Mouse (Mus musculus) olfactory bulb, adult 2 months (tissue): ENCODE data around the gene Nup35. TPM values are rescaled to one million over a fixed set of nuclear protein-coding genes. Genes with fewer than 3 reads are reported as not detected.
A peak's percentile ranks its signal among the peaks of the same experiment; 100 is the strongest.

Experiments used
- H3K27ac ChIP-seq: fragments of 200-500 bp; 2 replicates; pipeline ENCODE4 v1.5.1; 2012; ENCODE audit warnings: low read depth, low read length; ENCODE audit not compliant: insufficient read depth
- H3K4me1 ChIP-seq: fragments of 200-500 bp; 2 replicates; pipeline ENCODE4 v1.6.1; 2012; ENCODE audit warnings: low read length; ENCODE audit not compliant: control insufficient read depth, insufficient read depth
- H3K4me3 ChIP-seq: fragments of 200-500 bp; 2 replicates; pipeline ENCODE4 v1.5.1; 2012; ENCODE audit warnings: mild to moderate bottlenecking, low read depth, low read length, moderate library complexity; ENCODE audit not compliant: insufficient read depth
- CTCF ChIP-seq: fragments of 200-500 bp; IDR thresholded peaks from 2 replicates; pipeline ENCODE4 v1.5.1; 2012; ENCODE audit warnings: low read depth, mild to moderate bottlenecking, low read length, moderate library complexity; ENCODE audit not compliant: insufficient read depth
- POLR2A ChIP-seq: fragments of 200-500 bp; IDR thresholded peaks from 2 replicates; pipeline ENCODE4 v1.6.1; 2012; ENCODE audit warnings: mild to moderate bottlenecking, low read depth, low read length, moderate library complexity; ENCODE audit not compliant: insufficient read depth
- WGBS: fragments of 180-500 bp; shearing (Covaris S2); methylation state at CpG from one replicate; pipeline ENCODE4 v1.1.7; 2018; 5-methylcytosine and 5-hydroxymethylcytosine counted together
- polyA plus RNA-seq: library from polyadenylated mRNA; stranded (reverse); fragments of >200 nt; gene quantifications from 2 replicates; pipeline ENCODE4 v1.2.4, GENCODE M21; 2012; ENCODE audit warnings: low replicate concordance; ENCODE audit not compliant: missing spikeins, insufficient read depth, insufficient read length

Nup35 gene
- polyA plus RNA-seq, 1 experiment: not detected

GRCm38 (mm10) chr2:80594215-80594918, 22.7 kb upstream of the Nup35 start:
- Histone ChIP-seq H3K4me3 (no peak overlapping the region), H3K4me1 (peaks cover 2% of the 10 kb centered on the region; the same call in 1 of the 2 replicates), H3K27ac (peak overlapping the region; percentile 45)
- no peak for TF ChIP-seq CTCF
- no peak for TF ChIP-seq POLR2A
- WGBS: 55% methylated on average over 4 of the region's 4 CpGs

- H3K27ac ChIP-seq: no peak overlapping the region
- WGBS: 49% methylated on average over 5 of the region's 5 CpGs
- no peak overlapping the region for H3K4me3 ChIP-seq
- TF ChIP-seq POLR2A (no peak), CTCF (no peak)
- peaks cover 2% of the 10 kb centered on the region; the same call in 1 of the 2 replicates for H3K4me1 ChIP-seq
These were observed 20.1 kb upstream of the Nup35 start for GRCm38 (mm10) chr2:80596960-80597359.

- Histone ChIP-seq H3K4me1 (peaks cover under 1% of the 10 kb centered on the region; the same call in 1 of the 2 replicates), H3K4me3 (no peak overlapping the region), H3K27ac (no peak overlapping the region)
- WGBS: 54% methylated on average over 3 of the region's 3 CpGs
- TF ChIP-seq CTCF (no peak), POLR2A (no peak)
These were observed 17.2 kb upstream of the Nup35 start for GRCm38 (mm10) chr2:80599850-80600249.

GRCm38 (mm10) chr2:80600611-80601010, 16.4 kb upstream of the Nup35 start:
- TF ChIP-seq POLR2A (no peak), CTCF (no peak)
- no peaks in the 10 kb centered on the region; the same call in 1 of the 2 replicates for H3K4me1 ChIP-seq
- peak overlapping the region; percentile 57; the same call in 1 of the 2 replicates for H3K27ac ChIP-seq
- H3K4me3 ChIP-seq: no peak overlapping the region

- TF ChIP-seq CTCF: no peak
- no peak for TF ChIP-seq POLR2A
- no peak overlapping the region for H3K4me3 ChIP-seq
- H3K4me1 ChIP-seq: no peaks in the 10 kb centered on the region; the same call in 1 of the 2 replicates
- 97% methylated on average over 13 of the region's 13 CpGs for WGBS
- H3K27ac ChIP-seq: no peak overlapping the region
These were observed 14.3 kb upstream of the Nup35 start for GRCm38 (mm10) chr2:80602756-80603155.

- TF ChIP-seq CTCF (no peak), POLR2A (no peak)
- WGBS: 84% methylated on average over 19 of the region's 19 CpGs
- no peaks in the 10 kb centered on the region; the same call in 1 of the 2 replicates for H3K4me1 ChIP-seq
- H3K4me3 ChIP-seq: no peak overlapping the region
- H3K27ac ChIP-seq: no peak overlapping the region
These were observed 13.1 kb upstream of the Nup35 start for GRCm38 (mm10) chr2:80603771-80604426.

- Histone ChIP-seq H3K27ac (no peak overlapping the region), H3K4me1 (no peaks in the 10 kb centered on the region), H3K4me3 (no peak overlapping the region)
- TF ChIP-seq POLR2A (no peak), CTCF (no peak)
- WGBS: 40% methylated on average over 1 of the region's 1 CpGs
These were observed 4.8 kb upstream of the Nup35 start for GRCm38 (mm10) chr2:80612286-80612685.

- TF ChIP-seq CTCF (no peak), POLR2A (no peak)
- Histone ChIP-seq H3K4me1 (peaks cover 1% of the 10 kb centered on the region; the same call in 1 of the 2 replicates), H3K27ac (no peak overlapping the region), H3K4me3 (no peak overlapping the region)
- WGBS: 19% methylated on average over 2 of the region's 2 CpGs
These were observed 4.2 kb upstream of the Nup35 start for GRCm38 (mm10) chr2:80612796-80613195.

- no peak overlapping the region for H3K4me3 ChIP-seq
- TF ChIP-seq CTCF (no peak), POLR2A (no peak)
- peaks cover 5% of the 10 kb centered on the region; the same call in 1 of the 2 replicates for H3K4me1 ChIP-seq
- H3K27ac ChIP-seq: no peak overlapping the region
- 88% methylated on average over 3 of the region's 3 CpGs for WGBS
These were observed 2.0 kb downstream of the Nup35 start for GRCm38 (mm10) chr2:80618991-80619390.
